In the genomic region with DNA sequence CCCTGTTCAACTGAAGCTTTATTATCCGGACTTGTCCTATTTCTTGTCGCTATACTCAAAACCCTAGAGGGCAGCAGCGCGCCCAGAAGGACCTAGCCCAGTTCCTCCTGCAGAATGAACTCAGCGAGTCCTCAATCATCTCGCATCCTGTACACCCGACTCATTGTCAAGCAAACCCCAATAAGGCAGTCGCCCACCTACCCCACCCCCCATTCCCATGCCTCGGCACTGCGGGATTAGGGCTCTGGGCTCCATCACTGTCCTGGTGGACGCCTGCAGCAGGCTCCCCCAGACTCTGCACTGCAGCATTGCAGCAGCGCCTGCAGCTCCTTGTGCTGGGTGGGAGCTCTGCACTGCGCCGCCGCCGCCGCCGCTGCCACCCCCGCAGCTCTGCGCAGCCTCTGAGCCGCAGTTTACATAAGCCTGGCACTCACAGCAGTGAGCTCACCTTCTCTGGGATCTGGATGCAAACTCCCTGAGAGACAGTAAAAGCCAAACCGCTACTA, we compare ENCODE assay signal across 8 mouse cellular contexts. TPM values are rescaled to one million over a fixed set of nuclear protein-coding genes. Genes with fewer than 3 reads are reported as not detected.
A peak's percentile ranks its signal among the peaks of the same experiment; 100 is the strongest.
DNase-seq lines count a peak whose midpoint lies in the region.

No protein-coding gene starts in this region.

- DNase-seq in ZHBTc4 (ENCODE audit: low read depth, low spot score) = peak; percentile 65
- DNase-seq in cerebellum, postnatal 4 days (ENCODE audit: low spot score in 2 of 2) = peak; percentile 42 to 76
- DNase-seq in gastrocnemius, postnatal 10 days = peak; percentile 70
- DNase-seq in induced T-regulatory cell, adult 2 months (ENCODE audit: low read depth) = peak; percentile 85
- DNase-seq in left cerebral cortex, adult 8-10 months (ENCODE audit: low spot score in 2 of 2) = peak; percentile 75 to 89
- DNase-seq in right cerebral cortex, postnatal 25 days = peak; percentile 89
- DNase-seq in urinary bladder, postnatal 36 days (ENCODE audit: low spot score in 2 of 2) = peak; percentile 68 to 70

- H3K36me3 ChIP-seq in megakaryocyte, embryonic 14.5 days (replicated peaks; ENCODE audit: low read length) = no peaks in the 10 kb centered on the region

- peak overlapping the region; percentile 92 for H3K4me3 ChIP-seq in megakaryocyte, embryonic 14.5 days (replicated peaks)

- H3K27me3 ChIP-seq in megakaryocyte, embryonic 14.5 days (replicated peaks) = peaks cover 16% of the 10 kb centered on the region

- no peaks in the 10 kb centered on the region for H3K9me3 ChIP-seq in megakaryocyte, embryonic 14.5 days

- peaks cover 30% of the 10 kb centered on the region for H3K4me1 ChIP-seq in megakaryocyte, embryonic 14.5 days

RNA-seq across cellular contexts. Expression of a gene that starts 36.4 kb away (rescaled TPM):
- not detected for total RNA-seq in gastrocnemius, postnatal 10 days (2021)
- not detected for total RNA-seq in left cerebral cortex, adult 8-10 months (2022)
- polyA plus RNA-seq in megakaryocyte, embryonic 14.5 days (2012; ENCODE audit: insufficient read depth, low replicate concordance) = not detected in 2 replicates

Comparison
In these comparisons a context has a peak if more than half of its experiments do, and no peak if none do; other contexts are left out.
1. Peak in every context shown above with its lines: DNase-seq and H3K4me3 ChIP-seq.